Mouse (Mus musculus) heart, adult 8-10 months (tissue): ENCODE data around the gene Ank2. TPM values are rescaled to one million over a fixed set of nuclear protein-coding genes. Genes with fewer than 3 reads are reported as not detected.
A peak's percentile ranks its signal among the peaks of the same experiment; 100 is the strongest.
"Not testable (repeated sequence)": the region's sequence is repeated elsewhere in the genome, so short reads cannot be mapped to it uniquely, and the experiment has no call there.

Experiments
- DNase-seq: peaks from one replicate; pipeline ENCODE4 v3.0.0; 2022; ENCODE audit warnings: low spot score
- total RNA-seq, 4 experiments: library from RNA; stranded (reverse); gene quantifications; 2 replicates each; pipeline ENCODE4 v1.2.4; 2022

Ank2 gene
- total RNA-seq, 4 experiments from 2014 or later = 297 to 377 (median 334) TPM

- DNase-seq = no peak
Observed at GRCm38 (mm10) chr3:127416950-127417349, 82.2 kb downstream of the Ank2 start.

GRCm38 (mm10) chr3:127414438-127414837 lies 84.7 kb downstream of the Ank2 start:
- no peak for DNase-seq

DNA sequence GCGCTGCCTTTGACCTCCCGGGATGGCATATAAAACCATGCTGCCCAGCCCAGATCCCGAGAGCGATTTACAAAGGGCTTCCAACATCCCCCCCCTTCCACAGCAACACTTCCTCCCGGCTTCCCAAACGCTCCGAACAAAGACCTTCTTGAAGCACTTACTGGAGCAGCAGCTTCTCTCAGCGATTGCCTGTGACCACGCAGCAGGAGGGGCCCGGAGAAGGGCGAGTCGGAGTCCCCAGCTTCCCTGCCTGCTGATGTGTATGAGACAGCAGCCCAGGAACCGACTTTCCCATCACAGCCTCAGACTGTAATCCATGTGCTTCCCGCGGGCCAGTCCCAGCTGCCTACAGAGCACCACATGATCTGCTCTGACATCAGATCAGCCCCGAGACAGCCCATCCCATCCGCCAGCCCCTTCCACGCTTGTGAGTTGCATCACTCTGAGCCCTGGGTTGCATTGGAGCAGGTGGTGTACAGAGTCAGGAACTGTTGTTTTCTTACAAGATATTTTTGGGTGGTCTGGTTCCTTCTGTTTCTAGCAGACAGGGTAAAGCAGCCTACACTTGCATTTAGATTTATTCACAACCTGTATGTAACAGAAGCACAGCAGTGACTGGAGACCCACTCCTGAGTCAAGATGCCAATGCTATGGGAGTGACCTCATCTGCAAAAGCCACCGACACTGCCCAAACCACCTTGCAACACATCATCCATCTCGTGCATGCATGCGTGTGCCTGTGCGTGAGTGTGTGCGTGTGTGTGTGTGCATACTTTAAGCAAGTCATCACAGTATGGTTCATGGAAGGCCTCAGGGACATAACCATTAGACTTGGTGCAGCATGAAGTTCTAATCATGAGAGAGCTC lies 90.2 kb downstream of the Ank2 start:
- DNase-seq = peak; percentile 62

GRCm38 (mm10) chr3:127407868-127408574 lies 91.1 kb downstream of the Ank2 start:
- no peak for DNase-seq

DNA sequence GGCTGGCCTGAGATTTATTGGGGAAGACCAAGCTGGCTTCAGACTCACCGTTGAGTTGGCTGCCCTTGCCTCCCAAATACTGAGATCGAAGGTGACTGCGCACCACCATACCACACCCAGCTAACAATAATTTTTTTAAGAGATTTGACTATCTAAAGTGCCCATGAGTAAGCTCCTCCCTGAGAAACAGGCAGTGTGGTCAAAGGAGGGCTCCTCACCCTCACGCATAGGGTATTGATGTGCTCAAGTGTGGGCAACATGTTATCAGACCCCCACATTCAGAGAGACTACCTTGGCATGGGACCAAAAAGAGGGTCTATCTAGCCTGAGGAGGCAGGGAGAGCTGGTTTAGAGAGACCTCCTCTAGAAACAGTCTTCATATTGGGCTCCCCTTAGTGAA lies 92.3 kb downstream of the Ank2 start:
- no peak for DNase-seq

GRCm38 (mm10) chr3:127404371-127404770 lies 94.8 kb downstream of the Ank2 start:
- no peak for DNase-seq

DNA sequence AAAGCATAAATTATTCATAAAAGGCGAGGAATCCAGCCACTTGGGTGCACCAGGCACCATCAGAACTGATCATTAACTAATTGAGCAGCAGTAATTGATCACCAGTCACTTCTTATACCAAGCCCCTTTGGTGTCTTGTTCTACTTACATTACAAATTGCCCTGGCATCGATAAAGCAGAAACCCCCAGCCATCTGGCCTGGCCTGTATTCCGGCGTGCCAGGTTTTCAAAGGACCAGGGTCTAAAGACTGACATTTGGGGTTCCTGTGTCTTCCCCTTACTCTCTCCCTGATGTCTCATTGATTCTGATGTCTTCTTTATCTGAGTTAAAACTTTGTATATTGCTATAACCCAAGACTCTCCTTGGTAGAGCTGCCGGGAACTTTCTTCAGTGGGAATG lies 98.2 kb downstream of the Ank2 start:
- no peak for DNase-seq

- not testable (repeated sequence) for DNase-seq
Observed at GRCm38 (mm10) chr3:127400468-127400867, 98.7 kb downstream of the Ank2 start.

- no peak for DNase-seq
Observed at GRCm38 (mm10) chr3:127397774-127398173, 101.4 kb downstream of the Ank2 start.

DNA sequence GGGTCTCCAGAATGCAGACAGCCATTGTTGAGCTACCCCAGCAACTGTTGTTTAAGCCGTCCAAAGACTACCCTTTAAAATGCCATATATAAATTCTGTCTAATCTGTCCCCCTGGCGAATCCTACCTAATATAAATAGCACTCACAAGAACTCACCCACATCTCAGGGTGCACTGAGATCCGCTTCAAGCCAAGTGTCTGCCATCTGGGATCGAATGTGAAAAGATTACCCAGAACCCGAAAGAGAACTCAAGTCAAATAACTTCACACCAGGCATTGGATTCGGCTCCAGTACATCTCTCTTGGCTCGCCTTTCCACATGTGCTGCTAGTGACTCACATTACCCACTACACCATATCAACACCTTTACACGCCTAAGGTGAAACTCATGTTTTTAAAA lies 103.9 kb downstream of the Ank2 start:
- no peak for DNase-seq

DNA sequence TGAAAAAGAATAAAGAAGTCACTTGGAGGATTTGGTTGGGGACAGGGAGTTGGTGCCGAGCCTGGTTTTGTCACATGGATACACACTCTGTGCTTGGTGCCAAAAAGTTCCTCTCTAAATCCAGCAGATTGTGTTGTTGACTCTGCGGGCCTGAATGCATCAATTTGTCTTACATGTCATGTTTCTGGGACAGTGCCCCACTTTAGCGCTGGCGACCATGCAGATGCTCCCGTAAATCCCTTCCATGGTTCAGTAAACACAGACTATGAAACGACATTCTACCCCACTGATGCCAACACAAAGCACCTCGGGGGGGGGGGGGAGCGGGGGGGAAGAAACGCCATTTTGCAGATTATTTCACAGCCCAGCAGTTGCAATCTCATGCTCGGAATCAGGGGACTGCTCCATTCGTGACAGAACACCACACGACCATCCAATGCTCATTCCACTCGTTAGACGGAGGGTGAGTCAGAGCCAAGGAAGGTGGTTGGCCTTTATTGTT lies 112.1 kb downstream of the Ank2 start:
- DNase-seq = no peak

DNA sequence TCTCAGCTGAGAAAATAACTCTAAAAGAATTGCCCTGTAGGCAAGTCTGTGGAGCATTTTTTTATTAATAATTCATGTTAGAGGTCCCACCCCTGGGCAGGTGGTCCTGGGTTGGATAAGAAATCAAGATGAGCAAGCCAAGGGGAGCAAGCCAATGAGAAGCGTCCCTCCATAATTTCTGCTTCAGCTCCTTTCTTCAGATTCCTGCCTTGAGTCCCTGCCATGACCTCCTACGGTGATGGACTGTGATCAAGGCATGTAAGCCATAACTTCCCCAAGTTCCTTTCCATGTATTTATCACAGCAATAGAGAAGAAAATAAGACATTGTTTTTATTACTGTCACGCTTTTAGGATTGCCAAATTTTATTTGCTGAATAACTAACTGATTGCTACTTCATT lies 115.9 kb downstream of the Ank2 start:
- no peak for DNase-seq

DNA sequence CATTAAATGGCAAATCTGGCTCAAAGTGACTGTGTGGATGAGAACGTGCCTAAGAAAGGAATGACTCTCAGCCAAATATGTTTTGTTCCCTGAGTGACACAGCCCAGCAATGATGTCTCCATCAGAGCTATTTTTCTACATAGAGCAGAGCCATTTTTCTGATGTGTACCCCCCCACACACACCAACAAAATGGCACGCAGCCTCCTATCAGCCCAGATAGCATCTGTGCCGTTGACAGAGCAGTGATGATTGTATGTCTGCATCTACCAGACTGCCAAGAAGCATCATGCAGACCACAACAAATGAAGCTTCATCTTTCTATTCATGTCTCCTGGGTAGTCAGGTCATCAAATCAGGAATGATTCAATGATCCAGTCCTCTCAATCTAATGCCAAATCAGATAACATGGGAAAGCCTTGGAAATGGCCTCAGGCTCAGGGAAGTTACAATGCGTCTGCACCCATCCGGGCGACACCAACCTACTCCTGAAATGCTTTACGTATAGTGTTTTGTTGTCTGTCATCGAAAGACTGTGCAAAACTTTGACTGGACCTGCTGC lies 122.2 kb downstream of the Ank2 start:
- no peak for DNase-seq

DNA sequence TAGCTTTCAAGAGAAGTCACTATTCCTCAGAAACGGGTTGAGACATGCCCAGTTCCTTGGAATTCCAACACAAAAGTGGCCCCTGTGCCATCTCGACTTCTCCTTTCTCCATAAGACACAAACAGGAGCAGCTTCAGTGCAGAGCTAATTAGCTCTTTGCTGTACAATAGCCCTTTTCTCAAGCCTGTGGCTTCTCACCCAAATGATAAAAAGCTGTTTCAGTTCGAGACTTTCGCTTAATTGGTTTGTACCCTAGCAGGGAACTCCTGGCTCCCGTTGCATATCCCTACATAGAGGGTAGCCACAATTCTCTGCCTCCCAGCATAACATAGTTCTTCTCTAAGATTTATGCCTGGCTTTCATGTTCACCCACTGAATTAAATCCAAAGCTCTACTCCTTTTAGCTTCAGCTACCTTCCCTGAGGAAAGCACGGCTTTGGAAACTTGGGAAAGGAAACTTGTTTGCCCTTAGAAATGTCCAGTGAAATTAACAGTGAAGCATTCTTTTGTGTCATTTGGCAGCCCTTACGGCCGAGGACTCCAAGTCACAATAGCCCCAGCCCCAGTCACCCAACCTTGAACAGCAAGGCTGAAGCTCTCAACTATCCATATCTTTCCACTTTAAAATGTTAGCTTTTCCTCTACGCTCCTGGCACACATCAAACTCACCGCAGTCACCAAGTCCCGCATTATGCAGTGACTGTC lies 123.0 kb downstream of the Ank2 start:
- no peak for DNase-seq

GRCm38 (mm10) chr3:127374190-127374710 lies 124.9 kb downstream of the Ank2 start:
- DNase-seq = no peak

DNA sequence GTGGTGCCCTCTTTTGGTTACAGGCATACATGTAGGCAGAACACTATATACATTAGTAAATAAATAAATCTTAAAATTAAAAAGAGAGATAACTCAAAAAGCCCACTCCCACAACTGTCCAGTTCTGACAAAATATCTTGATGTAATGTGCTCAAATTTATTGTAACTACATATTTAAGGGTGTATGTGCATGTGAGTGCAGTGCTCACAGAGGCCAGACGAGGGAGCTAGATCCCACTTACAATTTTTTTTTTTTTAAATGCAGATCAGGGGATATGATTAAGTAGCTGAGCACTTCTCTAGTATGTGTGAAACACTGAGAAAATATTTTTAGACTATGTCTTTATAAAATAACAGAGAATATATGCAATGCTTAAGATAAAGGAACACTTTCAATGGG lies 127.4 kb downstream of the Ank2 start:
- no peak for DNase-seq

DNA sequence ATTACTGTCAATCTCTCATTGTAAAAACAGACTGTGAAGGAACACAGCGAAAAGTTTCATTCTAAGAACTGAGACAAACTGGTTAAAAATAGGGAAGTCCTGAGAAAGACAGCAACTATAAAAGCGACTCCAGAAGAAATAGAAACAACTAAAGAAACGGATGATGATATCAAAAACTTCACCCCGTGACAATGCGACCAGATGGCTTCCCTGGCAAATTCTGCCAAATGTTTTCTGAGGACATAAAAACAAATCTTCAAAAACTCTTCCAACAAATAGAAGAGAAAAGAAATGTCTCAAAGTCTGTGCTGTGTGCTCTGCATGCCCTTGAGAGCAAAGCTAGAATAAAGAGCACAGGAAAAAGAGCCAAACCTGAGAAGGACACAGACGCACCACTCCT lies 129.6 kb downstream of the Ank2 start:
- DNase-seq = no peak

GRCm38 (mm10) chr3:127367450-127367849 lies 131.7 kb downstream of the Ank2 start:
- DNase-seq = no peak

DNA sequence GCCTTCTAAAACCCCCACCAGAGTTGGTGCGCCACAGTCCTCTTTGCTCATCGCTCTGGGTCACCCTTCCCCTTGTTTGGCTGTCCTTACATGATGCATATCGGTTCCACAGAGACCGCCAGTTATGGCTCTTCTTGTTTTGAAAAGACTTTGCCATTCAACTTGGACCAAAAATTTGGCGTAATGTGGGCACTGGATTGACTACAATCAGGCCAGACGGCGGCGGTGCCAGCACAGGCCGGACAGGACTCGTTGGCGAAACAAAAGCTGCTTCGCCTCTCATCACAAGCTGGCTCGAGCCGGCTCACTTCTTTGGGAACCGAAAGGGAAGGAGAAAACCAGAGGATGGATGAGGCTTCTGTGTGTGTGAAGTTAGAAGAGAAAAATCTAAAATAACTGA lies 135.6 kb downstream of the Ank2 start:
- DNase-seq = no peak

- DNase-seq = no peak
Observed at GRCm38 (mm10) chr3:127362611-127363393, 136.3 kb downstream of the Ank2 start.

- DNase-seq = peak; percentile 53
Observed at GRCm38 (mm10) chr3:127361846-127362245, 137.3 kb downstream of the Ank2 start.
